Mouse (Mus musculus) CH12.LX (cell line): ENCODE measurements around the gene Phrf1. TPM values are rescaled to one million over a fixed set of nuclear protein-coding genes. Genes with fewer than 3 reads are reported as not detected.

Source experiments
- DNase-seq: peaks from one replicate; pipeline ENCODE4 v3.0.0-alpha.2; 2013; ENCODE audit errors: extremely low read depth
- H3K27ac ChIP-seq: 2 replicates; pipeline ENCODE4 v1.5.1; 2012; ENCODE audit warnings: low read depth, mild to moderate bottlenecking, control low read depth, moderate library complexity; ENCODE audit not compliant: insufficient read depth
- H3K27me3 ChIP-seq: replicated peaks from 2 replicates; pipeline ENCODE3; 2012; ENCODE audit warnings: inconsistent platforms
- H3K36me3 ChIP-seq, 2 experiments: replicated peaks in 1 of 2; 2 replicates each; pipeline versions ENCODE3 to v1.6.1; 2012; ENCODE audit warnings: inconsistent platforms in 1 of 2, low read length in 1 of 2, mild to moderate bottlenecking in 1 of 2, mixed read lengths in 1 of 2, moderate library complexity in 1 of 2; ENCODE audit not compliant: control insufficient read depth in 1 of 2, insufficient read depth in 1 of 2
- H3K4me1 ChIP-seq, 2 experiments: 2 replicates each; pipeline ENCODE4 v1.6.1; 2012; ENCODE audit warnings: inconsistent platforms in 1 of 2, moderate library complexity in 1 of 2; ENCODE audit not compliant: insufficient read depth in 2 of 2, control insufficient read depth in 1 of 2
- H3K4me2 ChIP-seq: 2 replicates; pipeline ENCODE4 v1.6.1; 2012; ENCODE audit warnings: low read depth, mild to moderate bottlenecking, control low read depth; ENCODE audit not compliant: poor library complexity, insufficient read depth, severe bottlenecking
- H3K4me3 ChIP-seq, 3 experiments: fragments of 150-350 bp in 1 of 3; sonication (generic) in 1 of 3; replicated peaks in 1 of 3; 2 replicates each; pipeline versions ENCODE3 to v1.5.1; 2011 to 2012; ENCODE audit warnings: low read depth in 2 of 3, low read length in 2 of 3, mild to moderate bottlenecking in 2 of 3, moderate library complexity in 2 of 3, control low read depth in 1 of 3, improper control_type of control experiment in 1 of 3, inconsistent platforms in 1 of 3, mixed read lengths in 1 of 3; ENCODE audit not compliant: poor library complexity in 1 of 3
- H3K79me2 ChIP-seq: replicated peaks from 2 replicates; pipeline ENCODE4 v1.6.1; 2012; ENCODE audit warnings: mild to moderate bottlenecking, moderate library complexity; ENCODE audit not compliant: control insufficient read depth, poor library complexity, insufficient read depth, severe bottlenecking; ENCODE audit errors: extremely low read depth
- H3K9ac ChIP-seq: 2 replicates; pipeline ENCODE4 v1.6.1; 2012; ENCODE audit warnings: low read depth, mild to moderate bottlenecking, control low read depth, moderate library complexity; ENCODE audit not compliant: insufficient read depth
- H3K9me3 ChIP-seq: replicated peaks from 2 replicates; pipeline ENCODE3; 2012; ENCODE audit warnings: low read length, inconsistent platforms, mixed read lengths
- CHD2 ChIP-seq: IDR thresholded peaks from 2 replicates; pipeline ENCODE4 v1.6.1; 2011; ENCODE audit warnings: low read length, improper control_type of control experiment
- ELF1 ChIP-seq: IDR thresholded peaks from 2 replicates; pipeline ENCODE4 v1.6.1; 2014; ENCODE audit warnings: low read depth, mild to moderate bottlenecking, inconsistent platforms, low read length, improper control_type of control experiment
- EP300 ChIP-seq: IDR thresholded peaks from 2 replicates; pipeline ENCODE4 v1.6.1; 2011; ENCODE audit warnings: low read length, improper control_type of control experiment
- ETS1 ChIP-seq: conservative IDR thresholded peaks from 2 replicates; pipeline ENCODE4 v1.6.1; 2012; ENCODE audit warnings: low read depth, mild to moderate bottlenecking, inconsistent platforms, low read length, improper control_type of control experiment, moderate library complexity
- HCFC1 ChIP-seq: IDR thresholded peaks from 2 replicates; pipeline ENCODE4 v1.6.1; 2012; ENCODE audit warnings: low read depth, mild to moderate bottlenecking, inconsistent platforms, low read length, improper control_type of control experiment
- NELFE ChIP-seq: IDR thresholded peaks from 2 replicates; pipeline ENCODE4 v1.6.1; 2011; ENCODE audit warnings: low read depth, low read length, improper control_type of control experiment
- RCOR1 ChIP-seq: conservative IDR thresholded peaks from 2 replicates; pipeline ENCODE4 v1.6.1; 2012; ENCODE audit warnings: low read depth, mild to moderate bottlenecking, inconsistent platforms, low read length, improper control_type of control experiment
- SIN3A ChIP-seq: IDR thresholded peaks from 2 replicates; pipeline ENCODE4 v1.6.1; 2012; ENCODE audit warnings: low read length, improper control_type of control experiment, inconsistent platforms
- UBTF ChIP-seq: IDR thresholded peaks from 2 replicates; pipeline ENCODE4 v1.6.1; 2012; ENCODE audit warnings: low read depth, mild to moderate bottlenecking, inconsistent platforms, low read length, improper control_type of control experiment, moderate library complexity
- USF1 ChIP-seq: IDR thresholded peaks from 2 replicates; pipeline ENCODE4 v1.6.1; 2014; ENCODE audit warnings: low read depth, mild to moderate bottlenecking, inconsistent platforms, low read length, improper control_type of control experiment
- USF2 ChIP-seq: conservative IDR thresholded peaks from 2 replicates; pipeline ENCODE4 v1.6.1; 2011; ENCODE audit warnings: low read depth, low read length, improper control_type of control experiment
- ZKSCAN1 ChIP-seq: IDR thresholded peaks from 2 replicates; pipeline ENCODE4 v1.6.1; 2012; ENCODE audit warnings: low read depth, inconsistent platforms, low read length, improper control_type of control experiment, borderline replicate concordance
- dilution Hi-C: fragments of 300-500 bp; cut with MboI; formaldehyde crosslinking; loops from 2 replicates; pipeline ENCODE4 v1.14.3; 2020; ENCODE audit warnings: low sequenced_read_pairs; ENCODE audit not compliant: extremely low pct_unique_long_range_greater_than_20kb, extremely low pct_ligation_motif_present
- in situ Hi-C: fragments of 300-500 bp; cut with MboI; formaldehyde crosslinking; loops from 3 replicates; pipeline ENCODE4 v1.14.3; 2019; ENCODE audit warnings: low sequenced_read_pairs, low pct_ligation_motif_present, low pct_unique_long_range_greater_than_20kb, mixed read lengths
- polyA plus RNA-seq: library from polyadenylated mRNA; unstranded; fragments of >175 nt; gene quantifications from 2 replicates; pipeline ENCODE4 v1.2.1, GENCODE M21; 2012; ENCODE audit warnings: low read depth; ENCODE audit not compliant: insufficient read length
- total RNA-seq, 2 experiments: library from RNA; depleted of rRNA; stranded (reverse); fragments of 300-350 nt in 1 of 2; fragments of >200 nt in 1 of 2; gene quantifications; 2 replicates each; pipeline ENCODE4 v1.2.3; 2012 to 2014

Gene Phrf1
- total and polyA plus RNA-seq, 3 experiments = 22.4 to 59.2 (median 52.5) TPM

- TF ChIP-seq HCFC1 = no peak
- no peak for TF ChIP-seq USF2
- TF ChIP-seq ELF1 = no peak
- no peak for TF ChIP-seq ETS1
- TF ChIP-seq SIN3A = no peak
- TF ChIP-seq CHD2 = no peak
- no peak for TF ChIP-seq USF1
- TF ChIP-seq, all 38 proteins: peak for 0
- no peaks in the 10 kb centered on the region for H3K79me2 ChIP-seq
- no peaks in the 10 kb centered on the region for H3K9me3 ChIP-seq
- H3K36me3 ChIP-seq = peaks cover 31 to 42% of the 10 kb centered on the region in 2 experiments
- no peak overlapping the region for H3K4me2 ChIP-seq
- H3K9ac ChIP-seq = no peak overlapping the region
- DNase-seq = no peak
- no peak overlapping the region for H3K4me3 ChIP-seq
- no peak overlapping the region for H3K27ac ChIP-seq
- dilution Hi-C loops = no loop called here
- peaks cover 6 to 18% of the 10 kb centered on the region in 2 experiments for H3K4me1 ChIP-seq
- in situ Hi-C loops = no loop called here
- no peaks in the 10 kb centered on the region for H3K27me3 ChIP-seq
Measured at GRCm38 (mm10) chr7:141191796-141192685, 36.5 kb upstream of the Phrf1 start.

- Histone ChIP-seq H3K4me2 (peak overlapping the region; percentile 76), H3K27ac (no peak overlapping the region; the same call in 1 of the 2 replicates), H3K4me1 (peaks cover 6 to 18% of the 10 kb centered on the region in 2 experiments), H3K9ac (peak overlapping the region; percentile 79), H3K4me3 (peak overlapping the region; percentile 77 to 87 (median 85)), H3K36me3 (peaks cover 31 to 41% of the 10 kb centered on the region in 2 experiments), H3K79me2 (no peaks in the 10 kb centered on the region), H3K9me3 (no peaks in the 10 kb centered on the region), H3K27me3 (no peaks in the 10 kb centered on the region)
- in situ Hi-C loops (no loop called here), dilution Hi-C loops (no loop called here)
- TF ChIP-seq EP300 = no peak
- TF ChIP-seq SIN3A = peak; percentile 36; the same call in 1 of the 2 replicates
- no peak for DNase-seq
Measured at GRCm38 (mm10) chr7:141192776-141193347, 35.7 kb upstream of the Phrf1 start.

- dilution Hi-C loops = no loop called here
- TF ChIP-seq RCOR1 (no peak), ZKSCAN1 (no peak), UBTF (peak; percentile 58; the same call in 1 of the 2 replicates), NELFE (no peak), ELF1 (no peak)
- in situ Hi-C loops = no loop called here
- Histone ChIP-seq H3K4me2 (peak overlapping the region; percentile 76), H3K27ac (no peak overlapping the region; the same call in 1 of the 2 replicates), H3K4me1 (peaks cover 6 to 18% of the 10 kb centered on the region in 2 experiments), H3K4me3 (peak overlapping the region; percentile 77 to 87 (median 85)), H3K36me3 (peaks cover 31 to 41% of the 10 kb centered on the region in 2 experiments), H3K27me3 (no peaks in the 10 kb centered on the region), H3K9me3 (no peaks in the 10 kb centered on the region), H3K79me2 (no peaks in the 10 kb centered on the region), H3K9ac (peak overlapping the region; percentile 79)
- DNase-seq = no peak
Measured at GRCm38 (mm10) chr7:141193348-141193856, 35.2 kb upstream of the Phrf1 start.
